20 mouse cellular contexts compared by ENCODE assay signal in the genomic region with DNA sequence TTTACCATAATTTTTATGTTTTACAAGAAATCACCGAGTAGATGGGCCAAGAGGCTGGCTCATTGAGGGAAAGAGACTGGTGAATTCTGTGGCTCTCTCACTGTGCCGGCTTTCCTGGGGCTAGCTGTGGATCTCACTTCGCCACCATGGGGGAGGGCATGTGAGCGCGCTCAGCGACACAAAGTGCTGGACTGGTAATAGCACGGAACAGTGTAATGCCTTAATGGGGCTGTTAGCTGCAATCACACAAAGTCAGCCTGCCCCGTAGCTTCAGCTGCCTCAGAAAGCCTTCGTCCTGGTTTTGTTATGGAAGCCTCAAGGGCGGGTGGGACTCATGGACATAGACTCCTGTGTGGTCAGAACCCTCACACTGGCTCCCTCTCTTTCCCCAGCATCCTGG. TPM values are rescaled to one million over a fixed set of nuclear protein-coding genes. Genes with fewer than 3 reads are reported as not detected.
A peak's percentile ranks its signal among the peaks of the same experiment; 100 is the strongest.
DNase-seq lines count a peak whose midpoint lies in the region; ATAC-seq lines count a peak whose summit lies in the region.
"Had no signal": no experiment of that assay in that cellular context is flagged by ENCODE, and none has a peak within 500 bp of the region (broad histone marks: within the 10 kb centered on the region; RNA-seq: fewer than 3 reads in every experiment).

No protein-coding gene starts in this region.

- ATAC-seq in forebrain, embryonic 15.5 days (replicated peaks), result no peak
- no peak for ATAC-seq in hindbrain, embryonic 11.5 days (ENCODE audit: low FRiP score)
- ATAC-seq in midbrain, embryonic 13.5 days, result peak; percentile 49; the same call in 1 of the 2 replicates
- no peak for ATAC-seq in midbrain, embryonic 14.5 days (ENCODE audit: low FRiP score, low TSS enrichment)
- ATAC-seq in neural tube, embryonic 15.5 days (ENCODE audit: low FRiP score), result no peak
- ATAC-seq: intestine, embryonic 16.5 days had no signal

- peaks cover 28% of the 10 kb centered on the region for H3K27me3 ChIP-seq in forebrain, embryonic 10.5 days (ENCODE audit: poor library complexity, severe bottlenecking)
- no peaks in the 10 kb centered on the region for H3K27me3 ChIP-seq in forebrain, embryonic 15.5 days
- H3K27me3 ChIP-seq in hindbrain, embryonic 10.5 days (ENCODE audit: insufficient read depth, poor library complexity, severe bottlenecking), result peaks cover 31% of the 10 kb centered on the region
- no peaks in the 10 kb centered on the region for H3K27me3 ChIP-seq in hindbrain, embryonic 11.5 days (ENCODE audit: control insufficient read depth, insufficient read depth, low read length)
- H3K27me3 ChIP-seq in midbrain, embryonic 13.5 days, result no peaks in the 10 kb centered on the region
- H3K27me3 ChIP-seq in midbrain, embryonic 14.5 days (ENCODE audit: control insufficient read depth, insufficient read depth, low read length), result no peaks in the 10 kb centered on the region
- peaks cover 4% of the 10 kb centered on the region; the same call in 1 of the 2 replicates for H3K27me3 ChIP-seq in neural tube, embryonic 15.5 days (replicated peaks)

- H3K4me3 ChIP-seq in forebrain, embryonic 10.5 days, result no peak overlapping the region
- H3K4me3 ChIP-seq in forebrain, embryonic 15.5 days, result no peak overlapping the region
- no peak overlapping the region for H3K4me3 ChIP-seq in hindbrain, embryonic 10.5 days
- H3K4me3 ChIP-seq in hindbrain, embryonic 11.5 days (ENCODE audit: low read depth, low read length), result no peak overlapping the region
- no peak overlapping the region for H3K4me3 ChIP-seq in midbrain, embryonic 13.5 days (replicated peaks)
- H3K4me3 ChIP-seq in midbrain, embryonic 14.5 days (replicated peaks; ENCODE audit: low read depth, low read length), result no peak overlapping the region
- H3K4me3 ChIP-seq in neural tube, embryonic 15.5 days (replicated peaks), result no peak overlapping the region
- H3K4me3 ChIP-seq: embryonic facial prominence, embryonic 10.5 days; heart, adult 2 months; heart, embryonic 15.5 days had no signal

- H3K4me1 ChIP-seq in forebrain, embryonic 10.5 days, result peaks cover 6% of the 10 kb centered on the region
- H3K4me1 ChIP-seq in forebrain, embryonic 15.5 days, result 0 out of 2 replicates have a peak, but pooled peaks cover 4% of the 10 kb centered on the region
- 0 out of 2 replicates have a peak, but pooled peaks cover 14% of the 10 kb centered on the region for H3K4me1 ChIP-seq in hindbrain, embryonic 10.5 days (replicated peaks)
- H3K4me1 ChIP-seq in hindbrain, embryonic 11.5 days (replicated peaks; ENCODE audit: control insufficient read depth, insufficient read depth, low read length), result no peaks in the 10 kb centered on the region
- peaks cover 30% of the 10 kb centered on the region for H3K4me1 ChIP-seq in midbrain, embryonic 13.5 days (replicated peaks)
- H3K4me1 ChIP-seq in midbrain, embryonic 14.5 days (ENCODE audit: control insufficient read depth, insufficient read depth, low read length), result peaks cover 14% of the 10 kb centered on the region; the same call in 1 of the 2 replicates
- peaks cover 8% of the 10 kb centered on the region for H3K4me1 ChIP-seq in neural tube, embryonic 15.5 days
- H3K4me1 ChIP-seq: heart, embryonic 15.5 days had no signal

- H3K36me3 ChIP-seq in forebrain, embryonic 10.5 days (replicated peaks), result no peaks in the 10 kb centered on the region
- no peaks in the 10 kb centered on the region for H3K36me3 ChIP-seq in forebrain, embryonic 15.5 days
- H3K36me3 ChIP-seq in hindbrain, embryonic 10.5 days, result no peaks in the 10 kb centered on the region
- H3K36me3 ChIP-seq in hindbrain, embryonic 11.5 days (ENCODE audit: control insufficient read depth, insufficient read depth, low read length), result no peaks in the 10 kb centered on the region
- no peaks in the 10 kb centered on the region for H3K36me3 ChIP-seq in midbrain, embryonic 13.5 days
- H3K36me3 ChIP-seq in midbrain, embryonic 14.5 days (ENCODE audit: control insufficient read depth, insufficient read depth, low read length), result no peaks in the 10 kb centered on the region
- H3K36me3 ChIP-seq in neural tube, embryonic 15.5 days, result no peaks in the 10 kb centered on the region
- H3K36me3 ChIP-seq: embryonic facial prominence, embryonic 10.5 days; heart, embryonic 15.5 days had no signal

- peak overlapping the region; percentile 4; the same call in 1 of the 2 replicates for H3K27ac ChIP-seq in forebrain, embryonic 10.5 days
- no peak overlapping the region for H3K27ac ChIP-seq in forebrain, embryonic 15.5 days (replicated peaks)
- 0 out of 2 replicates have a peak overlapping the region, but pooled peaks have one; percentile 40 for H3K27ac ChIP-seq in hindbrain, embryonic 10.5 days
- no peak overlapping the region for H3K27ac ChIP-seq in hindbrain, embryonic 11.5 days (ENCODE audit: low read depth, low read length)
- 0 out of 2 replicates have a peak overlapping the region, but pooled peaks have one; percentile 19 for H3K27ac ChIP-seq in midbrain, embryonic 13.5 days
- H3K27ac ChIP-seq in midbrain, embryonic 14.5 days (replicated peaks; ENCODE audit: low read depth, low read length), result no peak overlapping the region
- H3K27ac ChIP-seq in neural tube, embryonic 15.5 days (replicated peaks), result no peak overlapping the region
- H3K27ac ChIP-seq: embryonic facial prominence, embryonic 10.5 days; heart, adult 2 months; heart, embryonic 15.5 days had no signal

- H3K4me2 ChIP-seq in forebrain, embryonic 15.5 days (replicated peaks), result no peak overlapping the region
- no peak overlapping the region for H3K4me2 ChIP-seq in hindbrain, embryonic 11.5 days (replicated peaks; ENCODE audit: low read depth, low read length)
- no peak overlapping the region for H3K4me2 ChIP-seq in midbrain, embryonic 13.5 days (replicated peaks)
- H3K4me2 ChIP-seq in midbrain, embryonic 14.5 days (ENCODE audit: low read length), result no peak overlapping the region
- H3K4me2 ChIP-seq in neural tube, embryonic 15.5 days, result 0 out of 2 replicates have a peak overlapping the region, but pooled peaks have one; percentile 5
- H3K4me2 ChIP-seq: heart, embryonic 11.5 days; heart, embryonic 15.5 days had no signal

- no peaks in the 10 kb centered on the region for H3K9me3 ChIP-seq in forebrain, embryonic 10.5 days
- H3K9me3 ChIP-seq in forebrain, embryonic 15.5 days, result no peaks in the 10 kb centered on the region; the same call in 1 of the 2 replicates
- H3K9me3 ChIP-seq in hindbrain, embryonic 10.5 days, result no peaks in the 10 kb centered on the region
- no peaks in the 10 kb centered on the region for H3K9me3 ChIP-seq in hindbrain, embryonic 11.5 days (ENCODE audit: control insufficient read depth, low read length)
- no peaks in the 10 kb centered on the region; the same call in 1 of the 2 replicates for H3K9me3 ChIP-seq in midbrain, embryonic 13.5 days
- H3K9me3 ChIP-seq in midbrain, embryonic 14.5 days (ENCODE audit: control insufficient read depth, low read length), result no peaks in the 10 kb centered on the region
- no peaks in the 10 kb centered on the region for H3K9me3 ChIP-seq in neural tube, embryonic 15.5 days (replicated peaks)
- H3K9me3 ChIP-seq: embryonic facial prominence, embryonic 10.5 days; heart, embryonic 15.5 days had no signal

- no peak for DNase-seq in forebrain, embryonic 10.5 days (ENCODE audit: extremely low spot score, low spot score)
- no peak for DNase-seq in hindbrain, embryonic 10.5 days (ENCODE audit: low spot score)
- no peak for DNase-seq in hindbrain, embryonic 11.5 days (ENCODE audit: low spot score)
- DNase-seq in midbrain, embryonic 14.5 days, result no peak
- no peak for DNase-seq in left cerebral cortex, postnatal 4 days
- DNase-seq: adrenal gland, postnatal 10 days; B cell, adult 2 months; cerebellum, adult 2 months; cerebellum, postnatal 10 days; gastrocnemius, postnatal 14 days; heart, adult 2 months; heart, postnatal 14 days had no signal

- intact Hi-C loops in left cerebral cortex, postnatal 4 days (cut with DNase I), result no loop called here

- no peak overlapping the region for H3K9ac ChIP-seq in forebrain, embryonic 15.5 days (replicated peaks)
- no peak overlapping the region for H3K9ac ChIP-seq in hindbrain, embryonic 11.5 days (ENCODE audit: low read depth, low read length)
- no peak overlapping the region for H3K9ac ChIP-seq in midbrain, embryonic 13.5 days (replicated peaks)
- no peak overlapping the region for H3K9ac ChIP-seq in midbrain, embryonic 14.5 days (replicated peaks; ENCODE audit: low read length)
- no peak overlapping the region for H3K9ac ChIP-seq in neural tube, embryonic 15.5 days (replicated peaks)
- H3K9ac ChIP-seq: heart, embryonic 15.5 days had no signal

- 49% methylated on average over 10 of the region's 10 CpGs for WGBS in forebrain, embryonic 10.5 days
- WGBS in forebrain, embryonic 15.5 days, result 33% methylated on average over 10 of the region's 10 CpGs
- WGBS in hindbrain, embryonic 10.5 days, result 49% methylated on average over 10 of the region's 10 CpGs
- 55% methylated on average over 10 of the region's 10 CpGs for WGBS in hindbrain, embryonic 11.5 days
- WGBS in midbrain, embryonic 13.5 days, result 42% methylated on average over 10 of the region's 10 CpGs
- 35% methylated on average over 10 of the region's 10 CpGs for WGBS in midbrain, embryonic 14.5 days
- WGBS in neural tube, embryonic 15.5 days, result 12% methylated on average over 10 of the region's 10 CpGs

RNA-seq across cellular contexts. Expression of a gene that starts 38.3 kb away (rescaled TPM):
- polyA plus RNA-seq in forebrain, embryonic 10.5 days (2016; fragmentation: Nextera tagmentation; extraction: Ambion mirVana), result 0.97 and 1.4 TPM in 2 replicates
- polyA plus RNA-seq in forebrain, embryonic 15.5 days (2015; fragmentation: Nextera tagmentation; extraction: Ambion mirVana), result 4.5 and 4.7 TPM in 2 replicates
- 3.3 and 4.6 TPM in 2 replicates for polyA plus RNA-seq in hindbrain, embryonic 10.5 days (2016; fragmentation: Nextera tagmentation; extraction: Ambion mirVana)
- 3.0 and 3.2 TPM in 2 replicates for polyA plus RNA-seq in hindbrain, embryonic 11.5 days (2014; fragmentation: Nextera tagmentation; extraction: Ambion mirVana)
- 2.3 and 2.4 TPM in 2 replicates for polyA plus RNA-seq in midbrain, embryonic 13.5 days (2015; fragmentation: Nextera tagmentation; extraction: Ambion mirVana)
- 3.2 and 4.0 TPM in 2 replicates for polyA plus RNA-seq in midbrain, embryonic 14.5 days (2014; fragmentation: Nextera tagmentation; extraction: Ambion mirVana)
- 17.2 and 19.0 TPM in 2 replicates for polyA plus RNA-seq in neural tube, embryonic 15.5 days (2015; fragmentation: Nextera tagmentation; extraction: Ambion mirVana)
- total RNA-seq in left cerebral cortex, postnatal 4 days (2021), result 10 to 100 TPM; 10.7 to 13.4 TPM
- total RNA-seq: gastrocnemius, postnatal 14 days; heart, postnatal 14 days; hematopoietic stem cell, adult 5-6 weeks had no signal

RNA-seq across cellular contexts. Expression of a gene that starts 38.4 kb away (rescaled TPM):
- polyA plus RNA-seq in forebrain, embryonic 10.5 days (2016; fragmentation: Nextera tagmentation; extraction: Ambion mirVana), result 33.4 and 34.4 TPM in 2 replicates
- polyA plus RNA-seq in forebrain, embryonic 15.5 days (2015; fragmentation: Nextera tagmentation; extraction: Ambion mirVana), result 60.7 and 64.6 TPM in 2 replicates
- 48.0 and 86.5 TPM in 2 replicates for polyA plus RNA-seq in hindbrain, embryonic 10.5 days (2016; fragmentation: Nextera tagmentation; extraction: Ambion mirVana)
- polyA plus RNA-seq in hindbrain, embryonic 11.5 days (2014; fragmentation: Nextera tagmentation; extraction: Ambion mirVana), result 82.2 and 82.5 TPM in 2 replicates
- polyA plus RNA-seq in midbrain, embryonic 13.5 days (2015; fragmentation: Nextera tagmentation; extraction: Ambion mirVana), result 97.8 and 103 TPM in 2 replicates
- 102 and 106 TPM in 2 replicates for polyA plus RNA-seq in midbrain, embryonic 14.5 days (2014; fragmentation: Nextera tagmentation; extraction: Ambion mirVana)
- 89.4 and 104 TPM in 2 replicates for polyA plus RNA-seq in neural tube, embryonic 15.5 days (2015; fragmentation: Nextera tagmentation; extraction: Ambion mirVana)
- total RNA-seq in left cerebral cortex, postnatal 4 days (2021), result 10 to 100 TPM; 56.2 to 66.9 TPM

RNA-seq across cellular contexts. Expression of a gene that starts 46.8 kb away (rescaled TPM):
- 8.4 and 10.4 TPM in 2 replicates for polyA plus RNA-seq in forebrain, embryonic 10.5 days (2016; fragmentation: Nextera tagmentation; extraction: Ambion mirVana)
- polyA plus RNA-seq in forebrain, embryonic 15.5 days (2015; fragmentation: Nextera tagmentation; extraction: Ambion mirVana), result 15.6 and 18.0 TPM in 2 replicates
- 11.0 and 15.6 TPM in 2 replicates for polyA plus RNA-seq in hindbrain, embryonic 10.5 days (2016; fragmentation: Nextera tagmentation; extraction: Ambion mirVana)
- polyA plus RNA-seq in hindbrain, embryonic 11.5 days (2014; fragmentation: Nextera tagmentation; extraction: Ambion mirVana), result 14.6 and 15.5 TPM in 2 replicates
- polyA plus RNA-seq in midbrain, embryonic 13.5 days (2015; fragmentation: Nextera tagmentation; extraction: Ambion mirVana), result 15.9 and 19.6 TPM in 2 replicates
- 18.7 and 22.8 TPM in 2 replicates for polyA plus RNA-seq in midbrain, embryonic 14.5 days (2014; fragmentation: Nextera tagmentation; extraction: Ambion mirVana)
- polyA plus RNA-seq in neural tube, embryonic 15.5 days (2015; fragmentation: Nextera tagmentation; extraction: Ambion mirVana), result 20.6 and 21.9 TPM in 2 replicates
- 10 to 100 TPM; 21.2 to 21.8 TPM for total RNA-seq in left cerebral cortex, postnatal 4 days (2021)

Comparison
In these comparisons a context has a peak if more than half of its experiments do, and no peak if none do; other contexts are left out.
1. H3K27ac ChIP-seq: peak in forebrain, embryonic 10.5 days (single experiment), hindbrain, embryonic 10.5 days (single experiment) and midbrain, embryonic 13.5 days (single experiment); none in forebrain, embryonic 15.5 days (single experiment), hindbrain, embryonic 11.5 days (single experiment), midbrain, embryonic 14.5 days (single experiment) and neural tube, embryonic 15.5 days (single experiment).